Mouse (Mus musculus) heart, postnatal 36 days (tissue): Measurements from ENCODE around the gene Phf24. TPM values are rescaled to one million over a fixed set of nuclear protein-coding genes. Genes with fewer than 3 reads are reported as not detected.

Experiments used
- DNase-seq, 2 experiments: peaks; one replicate each; pipeline ENCODE4 v3.0.0; 2021 to 2022
- intact Hi-C: fragments of 180-260 bp; cut with DNase I; formaldehyde crosslinking; loops from one replicate; pipeline ENCODE4 v1.15.1; 2025
- total RNA-seq, 2 experiments: library from RNA; stranded (reverse); gene quantifications; 2 replicates each; pipeline ENCODE4 v1.2.3; 2021

The Phf24 gene
- total RNA-seq: 1 to 10 TPM; 5.6 to 8.0 TPM

- intact Hi-C loops: loop anchor here (2.0 kb wide), 1 partner anchor 28 kb away; no protein-coding TSS in a partner anchor
- peak; percentile 27 to 35 for DNase-seq
Observed at GRCm38 (mm10) chr4:42916617-42917401, at the start of gene Phf24. Phf24 (plus strand) TSS chr4:42916660.

- intact Hi-C loops: no loop called here
- no peak for DNase-seq
Observed at GRCm38 (mm10) chr4:42867390-42867789, 49.1 kb upstream of the Phf24 start.

- no peak for DNase-seq
- intact Hi-C loops: no loop called here
Observed at GRCm38 (mm10) chr4:42868193-42868592, 48.3 kb upstream of the Phf24 start.

GRCm38 (mm10) chr4:42870748-42871147 is 45.7 kb upstream of the Phf24 start:
- no peak for DNase-seq
- intact Hi-C loops: no loop called here

- intact Hi-C loops: no loop called here
- no peak for DNase-seq
Observed at GRCm38 (mm10) chr4:42872151-42872550, 44.3 kb upstream of the Phf24 start.

GRCm38 (mm10) chr4:42872746-42873435 is 43.6 kb upstream of the Phf24 start:
- intact Hi-C loops: no loop called here
- DNase-seq: no peak

GRCm38 (mm10) chr4:42874134-42874533 is 42.3 kb upstream of the Phf24 start, which contains the start of gene Fam205c:
Fam205c (minus strand) TSS chr4:42874234.
- intact Hi-C loops: no loop called here
- no peak for DNase-seq

- peak; percentile 43 to 53 for DNase-seq
- intact Hi-C loops: loop anchor here (1.0 kb wide), 3 partner anchors 70 to 89 kb away; no protein-coding TSS in a partner anchor
Observed at GRCm38 (mm10) chr4:42876586-42877291, 39.7 kb upstream of the Phf24 start.

GRCm38 (mm10) chr4:42877657-42878056 is 38.8 kb upstream of the Phf24 start:
- intact Hi-C loops: loop anchor here (1.0 kb wide), 3 partner anchors 69 to 88 kb away; no protein-coding TSS in a partner anchor
- no peak for DNase-seq

- no peak for DNase-seq
- intact Hi-C loops: no loop called here
Observed at GRCm38 (mm10) chr4:42879829-42880676, 36.4 kb upstream of the Phf24 start.

GRCm38 (mm10) chr4:42880677-42880948 is 35.8 kb upstream of the Phf24 start:
- no peak for DNase-seq
- intact Hi-C loops: no loop called here

- no peak for DNase-seq
- intact Hi-C loops: no loop called here
Observed at GRCm38 (mm10) chr4:42886926-42887325, 29.5 kb upstream of the Phf24 start.

- intact Hi-C loops: no loop called here
- no peak for DNase-seq
Observed at GRCm38 (mm10) chr4:42888806-42889205, 27.7 kb upstream of the Phf24 start.

GRCm38 (mm10) chr4:42891176-42891575 is 25.3 kb upstream of the Phf24 start:
- intact Hi-C loops: no loop called here
- no peak for DNase-seq

- intact Hi-C loops: no loop called here
- no peak for DNase-seq
Observed at GRCm38 (mm10) chr4:42895118-42895517, 21.3 kb upstream of the Phf24 start.

- intact Hi-C loops: no loop called here
- no peak for DNase-seq
Observed at GRCm38 (mm10) chr4:42898914-42899313, 17.5 kb upstream of the Phf24 start.

- no peak for DNase-seq
- intact Hi-C loops: no loop called here
Observed at GRCm38 (mm10) chr4:42900878-42901277, 15.6 kb upstream of the Phf24 start.

- no peak for DNase-seq
- intact Hi-C loops: no loop called here
Observed at GRCm38 (mm10) chr4:42902174-42902573, 14.3 kb upstream of the Phf24 start.

- intact Hi-C loops: no loop called here
- no peak for DNase-seq
Observed at GRCm38 (mm10) chr4:42902730-42903129, 13.7 kb upstream of the Phf24 start.

GRCm38 (mm10) chr4:42903942-42904341 is 12.5 kb upstream of the Phf24 start:
- intact Hi-C loops: no loop called here
- DNase-seq: no peak
